ENCODE assay signal across 12 mouse cellular contexts in genomic region chr8:110654075-110655060, GRCm38 (mm10). TPM values are rescaled to one million over a fixed set of nuclear protein-coding genes. Genes with fewer than 3 reads are reported as not detected.
DNase-seq lines count a peak whose midpoint lies in the region; ATAC-seq and TF ChIP-seq lines count a peak whose summit lies in the region.
"Had no signal": no experiment of that assay in that cellular context is flagged by ENCODE, and none has a peak within 500 bp of the region (broad histone marks: within the 10 kb centered on the region; RNA-seq: fewer than 3 reads in every experiment).

No protein-coding gene starts in this region.

- H3K9me3 ChIP-seq in forebrain, embryonic 15.5 days, result no peaks in the 10 kb centered on the region
- no peaks in the 10 kb centered on the region for H3K9me3 ChIP-seq in forebrain, embryonic 16.5 days (ENCODE audit: control insufficient read depth, low read length)
- no peaks in the 10 kb centered on the region for H3K9me3 ChIP-seq in kidney, embryonic 16.5 days (ENCODE audit: low read length)
- no peaks in the 10 kb centered on the region for H3K9me3 ChIP-seq in midbrain, embryonic 14.5 days (ENCODE audit: control insufficient read depth, low read length)
- H3K9me3 ChIP-seq: intestine, embryonic 15.5 days; lung, embryonic 15.5 days had no signal

- in situ Hi-C loops in Patski (cut with MboI; ENCODE audit: low pct_unique_long_range_greater_than_20kb), result no loop called here

- ATAC-seq in forebrain, embryonic 15.5 days (replicated peaks), result no peak
- ATAC-seq in forebrain, embryonic 16.5 days, result no peak
- ATAC-seq in kidney, embryonic 16.5 days (ENCODE audit: low FRiP score, low TSS enrichment), result 0 out of 2 replicates have a peak, but pooled peaks have one; percentile 31
- peak; percentile 50 for ATAC-seq in Patski
- ATAC-seq in midbrain, embryonic 14.5 days (ENCODE audit: low FRiP score, low TSS enrichment), result no peak
- ATAC-seq: intestine, embryonic 15.5 days had no signal

- TF ChIP-seq CTCF in Patski (IDR thresholded peaks at IDR 0.05), result no peak
- no peak for TF ChIP-seq CTCF in thymus, adult 2 months (IDR thresholded peaks at IDR 0.05; ENCODE audit: borderline replicate concordance, control insufficient read depth, extremely low read depth, insufficient read depth, low read length, poor library complexity)

- CTCF ChIA-PET in Patski (lab: Charles Lee), result interaction anchor here (0.9 to 1.6 kb wide), 3 partner anchors 17 to 73 kb away, joined by 3 to 5 read pairs (median 4); no protein-coding TSS in a partner anchor

- no peak overlapping the region for H3K9ac ChIP-seq in forebrain, embryonic 15.5 days (replicated peaks)
- no peak overlapping the region for H3K9ac ChIP-seq in forebrain, embryonic 16.5 days (replicated peaks; ENCODE audit: low read depth, low read length)
- 0 out of 2 replicates have a peak overlapping the region, but pooled peaks have one; percentile 23 for H3K9ac ChIP-seq in kidney, embryonic 16.5 days (replicated peaks; ENCODE audit: low read length)
- H3K9ac ChIP-seq in midbrain, embryonic 14.5 days (replicated peaks; ENCODE audit: low read length), result no peak overlapping the region
- H3K9ac ChIP-seq: intestine, embryonic 15.5 days; lung, embryonic 15.5 days had no signal

- POLR2A ChIA-PET in Patski (lab: Charles Lee), result no interaction called here

- H3K27me3 ChIP-seq in forebrain, embryonic 15.5 days, result no peaks in the 10 kb centered on the region
- no peaks in the 10 kb centered on the region for H3K27me3 ChIP-seq in forebrain, embryonic 16.5 days (replicated peaks; ENCODE audit: control insufficient read depth, insufficient read depth, low read length)
- H3K27me3 ChIP-seq in kidney, embryonic 16.5 days (ENCODE audit: insufficient read depth, low read length), result no peaks in the 10 kb centered on the region
- H3K27me3 ChIP-seq in Patski, result no peaks in the 10 kb centered on the region
- H3K27me3 ChIP-seq in midbrain, embryonic 14.5 days (ENCODE audit: control insufficient read depth, insufficient read depth, low read length), result no peaks in the 10 kb centered on the region
- H3K27me3 ChIP-seq in thymus, adult 2 months (ENCODE audit: control insufficient read depth, insufficient read depth, low read length), result no peaks in the 10 kb centered on the region
- H3K27me3 ChIP-seq: intestine, embryonic 15.5 days; lung, embryonic 15.5 days had no signal

- H3K36me3 ChIP-seq in forebrain, embryonic 15.5 days, result peaks cover 19% of the 10 kb centered on the region
- peaks cover 8% of the 10 kb centered on the region; the same call in 1 of the 2 replicates for H3K36me3 ChIP-seq in forebrain, embryonic 16.5 days (ENCODE audit: control insufficient read depth, insufficient read depth)
- peaks cover 8% of the 10 kb centered on the region; the same call in 1 of the 2 replicates for H3K36me3 ChIP-seq in kidney, embryonic 16.5 days (ENCODE audit: insufficient read depth, low read length)
- H3K36me3 ChIP-seq in midbrain, embryonic 14.5 days (ENCODE audit: control insufficient read depth, insufficient read depth, low read length), result peaks cover 31% of the 10 kb centered on the region
- peaks cover 2% of the 10 kb centered on the region; the same call in 1 of the 2 replicates for H3K36me3 ChIP-seq in thymus, adult 2 months (ENCODE audit: control insufficient read depth, insufficient read depth, low read length)
- H3K36me3 ChIP-seq: lung, embryonic 15.5 days had no signal

- no peak for TF ChIP-seq POLR2A in thymus, adult 2 months (IDR thresholded peaks at IDR 0.05; ENCODE audit: control insufficient read depth, extremely low read depth, insufficient read depth, low read length, poor library complexity)

- no peak overlapping the region for H3K4me2 ChIP-seq in forebrain, embryonic 15.5 days (replicated peaks)
- H3K4me2 ChIP-seq in forebrain, embryonic 16.5 days (ENCODE audit: low read length), result no peak overlapping the region
- no peak overlapping the region for H3K4me2 ChIP-seq in kidney, embryonic 16.5 days (replicated peaks; ENCODE audit: low read depth, low read length)
- no peak overlapping the region for H3K4me2 ChIP-seq in midbrain, embryonic 14.5 days (ENCODE audit: low read length)
- H3K4me2 ChIP-seq: intestine, embryonic 15.5 days; lung, embryonic 15.5 days had no signal

- 49% methylated on average over 9 of the region's 9 CpGs for WGBS in forebrain, embryonic 15.5 days
- WGBS in forebrain, embryonic 16.5 days, result 49% methylated on average over 9 of the region's 9 CpGs
- 79% methylated on average over 9 of the region's 9 CpGs for WGBS in kidney, embryonic 16.5 days
- 58% methylated on average over 9 of the region's 9 CpGs for WGBS in midbrain, embryonic 14.5 days
- WGBS in thymus, adult 2 months, result 95% methylated on average over 9 of the region's 9 CpGs

- no peak for DNase-seq in kidney, postnatal 10 days
- DNase-seq in Patski (ENCODE audit: low read depth, low spot score), result no peak
- DNase-seq in midbrain, embryonic 14.5 days, result peak; percentile 6
- no peak for DNase-seq in thymus, adult 2 months
- no peak for DNase-seq in heart, adult 18-20 months
- DNase-seq: adrenal gland, adult 2 months; thymus, postnatal 25 days had no signal

- peak overlapping the region; percentile 52 for H3K27ac ChIP-seq in forebrain, embryonic 15.5 days (replicated peaks)
- no peak overlapping the region for H3K27ac ChIP-seq in forebrain, embryonic 16.5 days (ENCODE audit: low read length)
- peak overlapping the region; percentile 40 for H3K27ac ChIP-seq in kidney, embryonic 16.5 days (ENCODE audit: low read length)
- 0 out of 2 replicates have a peak overlapping the region, but pooled peaks have one; percentile 8 for H3K27ac ChIP-seq in midbrain, embryonic 14.5 days (replicated peaks; ENCODE audit: low read depth, low read length)
- H3K27ac ChIP-seq in thymus, adult 2 months (ENCODE audit: control insufficient read depth, insufficient read depth, low read length), result no peak overlapping the region
- H3K27ac ChIP-seq: intestine, embryonic 15.5 days; lung, embryonic 15.5 days had no signal

- H3K4me1 ChIP-seq in forebrain, embryonic 15.5 days, result peaks cover 7% of the 10 kb centered on the region; the same call in 1 of the 2 replicates
- no peaks in the 10 kb centered on the region for H3K4me1 ChIP-seq in forebrain, embryonic 16.5 days (replicated peaks; ENCODE audit: control insufficient read depth, insufficient read depth, low read length)
- H3K4me1 ChIP-seq in kidney, embryonic 16.5 days (ENCODE audit: insufficient read depth, low read length), result peaks cover 3% of the 10 kb centered on the region; the same call in 1 of the 2 replicates
- H3K4me1 ChIP-seq in midbrain, embryonic 14.5 days (ENCODE audit: control insufficient read depth, insufficient read depth, low read length), result no peaks in the 10 kb centered on the region
- H3K4me1 ChIP-seq in thymus, adult 2 months (replicated peaks; ENCODE audit: control insufficient read depth, insufficient read depth, low read length), result no peaks in the 10 kb centered on the region
- H3K4me1 ChIP-seq: intestine, embryonic 15.5 days; lung, embryonic 15.5 days had no signal

- H3K4me3 ChIP-seq in forebrain, embryonic 15.5 days, result no peak overlapping the region
- no peak overlapping the region for H3K4me3 ChIP-seq in forebrain, embryonic 16.5 days (replicated peaks; ENCODE audit: low read length)
- no peak overlapping the region for H3K4me3 ChIP-seq in kidney, embryonic 16.5 days (ENCODE audit: low read length)
- no peak overlapping the region for H3K4me3 ChIP-seq in midbrain, embryonic 14.5 days (replicated peaks; ENCODE audit: low read depth, low read length)
- H3K4me3 ChIP-seq in thymus, adult 2 months (ENCODE audit: control insufficient read depth, insufficient read depth, low read length), result no peak overlapping the region
- H3K4me3 ChIP-seq: intestine, embryonic 15.5 days; lung, embryonic 15.5 days had no signal

RNA-seq across cellular contexts. Expression of gene Vac14, which starts 36.0 kb away (rescaled TPM):
- 27.9 and 29.1 TPM in 2 replicates for polyA plus RNA-seq in forebrain, embryonic 15.5 days (2015; fragmentation: Nextera tagmentation; extraction: Ambion mirVana)
- polyA plus RNA-seq in forebrain, embryonic 16.5 days (2015; fragmentation: Nextera tagmentation; extraction: Ambion mirVana), result 28.0 and 28.1 TPM in 2 replicates
- 21.6 and 21.7 TPM in 2 replicates for polyA plus RNA-seq in kidney, embryonic 16.5 days (2015; fragmentation: Nextera tagmentation; extraction: Ambion mirVana)
- 35.9 TPM for polyA plus RNA-seq in Patski (2021)
- 31.7 and 32.5 TPM in 2 replicates for polyA plus RNA-seq in midbrain, embryonic 14.5 days (2014; fragmentation: Nextera tagmentation; extraction: Ambion mirVana)
- polyA plus RNA-seq in thymus, adult 2 months (2012; rRNA removed), result 59.4 and 68.2 TPM in 2 replicates
- 10 to 100 TPM; 15.8 to 16.1 TPM for total RNA-seq in heart, adult 18-20 months (2021)

Comparison
In these comparisons a context has a peak if more than half of its experiments do, and no peak if none do; other contexts are left out.
1. H3K27ac ChIP-seq: peak in forebrain, embryonic 15.5 days (single experiment), kidney, embryonic 16.5 days (single experiment) and midbrain, embryonic 14.5 days (single experiment); none in forebrain, embryonic 16.5 days (single experiment) and thymus, adult 2 months (single experiment).
2. ATAC-seq: peak in kidney, embryonic 16.5 days (single experiment) and Patski (single experiment); none in forebrain, embryonic 15.5 days (single experiment), forebrain, embryonic 16.5 days (single experiment) and midbrain, embryonic 14.5 days (single experiment).